Mouse (Mus musculus) hindbrain, embryonic 13.5 days (tissue): Measurements from ENCODE around the gene Higd1c. TPM values are rescaled to one million over a fixed set of nuclear protein-coding genes. Genes with fewer than 3 reads are reported as not detected.
"Not testable (repeated sequence)": the region's sequence is repeated elsewhere in the genome, so short reads cannot be mapped to it uniquely, and the experiment has no call there.

Source experiments
- ATAC-seq: fragments of 200-750 bp; cut with Nextera tagmentation; 2 replicates; pipeline ENCODE4 v1.8.0; 2017; ENCODE audit warnings: moderate TSS enrichment; ENCODE audit not compliant: low FRiP score
- H3K27ac ChIP-seq: fragments of 300-500 bp; sonication (generic); 2 replicates; pipeline ENCODE4 v1.5.1; 2015; ENCODE audit warnings: inconsistent platforms, mild to moderate bottlenecking, moderate library complexity
- H3K27me3 ChIP-seq: fragments of 300-500 bp; sonication (generic); 2 replicates; pipeline ENCODE4 v1.6.1; 2015; ENCODE audit warnings: mild to moderate bottlenecking, inconsistent platforms
- H3K36me3 ChIP-seq: fragments of 300-500 bp; sonication (generic); 2 replicates; pipeline ENCODE4 v1.6.1; 2015; ENCODE audit warnings: mild to moderate bottlenecking, inconsistent platforms
- H3K4me1 ChIP-seq: fragments of 300-500 bp; sonication (generic); replicated peaks from 2 replicates; pipeline ENCODE4 v1.6.1; 2015; ENCODE audit warnings: inconsistent platforms
- H3K4me2 ChIP-seq: fragments of 300-500 bp; sonication (generic); 2 replicates; pipeline ENCODE4 v1.6.1; 2015; ENCODE audit warnings: inconsistent platforms, mild to moderate bottlenecking, moderate library complexity
- H3K4me3 ChIP-seq: fragments of 300-500 bp; sonication (generic); 2 replicates; pipeline ENCODE4 v1.5.1; 2015; ENCODE audit warnings: mild to moderate bottlenecking, inconsistent platforms
- H3K9ac ChIP-seq: fragments of 300-500 bp; sonication (generic); 2 replicates; pipeline ENCODE4 v1.6.1; 2015; ENCODE audit warnings: mild to moderate bottlenecking, inconsistent platforms
- H3K9me3 ChIP-seq: fragments of 300-500 bp; sonication (generic); 2 replicates; pipeline ENCODE4 v1.6.1; 2016; ENCODE audit warnings: inconsistent platforms
- WGBS: fragments of 180-500 bp; shearing (Covaris S2); methylation state at CpG from one replicate; pipeline ENCODE4 v1.1.7; 2015; 5-methylcytosine and 5-hydroxymethylcytosine counted together
- polyA plus RNA-seq: library from polyadenylated mRNA; unstranded; fragments of >200 nt; fragmentation: Nextera tagmentation; extraction: Ambion mirVana; gene quantifications from 2 replicates; pipeline ENCODE4 v1.2.1, GENCODE M21; 2015

The Higd1c gene
- polyA plus RNA-seq, 1 experiment from 2014 or later: not detected

- Histone ChIP-seq H3K4me2 (no peak overlapping the region), H3K4me3 (no peak overlapping the region), H3K9me3 (no peaks in the 10 kb centered on the region), H3K27me3 (peaks cover 7% of the 10 kb centered on the region), H3K36me3 (no peaks in the 10 kb centered on the region), H3K4me1 (peaks cover 53% of the 10 kb centered on the region), H3K27ac (no peak overlapping the region), H3K9ac (peak overlapping the region; percentile 20; the same call in 1 of the 2 replicates)
- WGBS: 76% methylated on average over 8 of the region's 8 CpGs
- ATAC-seq: no peak
Observed at GRCm38 (mm10) chr15:100419311-100419710, 55.0 kb downstream of the Higd1c start.

- Histone ChIP-seq H3K27ac (peak overlapping the region; percentile 12; the same call in 1 of the 2 replicates), H3K4me2 (no peak overlapping the region), H3K4me3 (no peak overlapping the region), H3K4me1 (peaks cover 55% of the 10 kb centered on the region), H3K36me3 (no peaks in the 10 kb centered on the region), H3K9me3 (no peaks in the 10 kb centered on the region), H3K9ac (peak overlapping the region; percentile 46; the same call in 1 of the 2 replicates), H3K27me3 (peaks cover 15% of the 10 kb centered on the region)
- ATAC-seq: no peak
- WGBS: 70% methylated on average over 9 of the region's 9 CpGs
Observed at GRCm38 (mm10) chr15:100419901-100420745, 55.8 kb downstream of the Higd1c start.

DNA sequence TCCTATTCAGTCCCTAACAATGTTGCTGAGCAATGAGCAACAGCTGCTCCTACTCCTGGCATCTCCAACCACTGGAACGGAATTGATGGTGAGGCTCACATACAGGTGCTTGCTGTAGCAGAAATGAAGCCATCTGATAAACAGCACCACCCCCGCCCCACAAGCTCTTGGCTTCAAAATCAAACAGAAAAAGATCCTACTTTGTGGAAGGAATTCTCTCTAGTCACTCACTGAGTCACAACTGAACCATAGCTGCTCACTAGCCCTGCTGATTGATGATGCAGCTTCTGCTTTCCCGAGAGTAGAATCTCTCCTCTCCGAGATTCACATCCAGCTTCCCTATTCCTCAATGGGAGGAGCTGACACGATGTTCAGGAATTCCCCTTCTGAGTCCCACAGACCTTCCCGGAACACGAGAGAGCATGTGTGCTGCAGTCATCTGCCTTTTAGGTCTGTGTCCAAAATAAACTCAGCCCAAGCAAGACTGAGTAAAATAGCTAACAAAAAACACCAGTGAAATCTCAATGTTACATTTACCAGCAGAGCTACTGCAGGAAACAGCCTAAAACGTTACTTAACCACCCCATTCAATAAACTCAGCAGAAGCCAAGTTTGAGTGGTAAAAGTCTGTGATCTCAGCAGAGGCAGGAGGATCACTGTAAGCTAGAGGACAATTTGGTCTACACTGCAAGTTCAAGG is 56.9 kb downstream of the Higd1c start:
- no peaks in the 10 kb centered on the region for H3K9me3 ChIP-seq
- H3K4me2 ChIP-seq: peak overlapping the region; percentile 83
- H3K4me3 ChIP-seq: peak overlapping the region; percentile 97
- H3K9ac ChIP-seq: peak overlapping the region; percentile 96
- no peak for ATAC-seq
- no peaks in the 10 kb centered on the region for H3K36me3 ChIP-seq
- peaks cover 53% of the 10 kb centered on the region for H3K4me1 ChIP-seq
- peaks cover 26% of the 10 kb centered on the region for H3K27me3 ChIP-seq
- WGBS: 41% methylated on average over 8 of the region's 8 CpGs
- H3K27ac ChIP-seq: no peak overlapping the region

DNA sequence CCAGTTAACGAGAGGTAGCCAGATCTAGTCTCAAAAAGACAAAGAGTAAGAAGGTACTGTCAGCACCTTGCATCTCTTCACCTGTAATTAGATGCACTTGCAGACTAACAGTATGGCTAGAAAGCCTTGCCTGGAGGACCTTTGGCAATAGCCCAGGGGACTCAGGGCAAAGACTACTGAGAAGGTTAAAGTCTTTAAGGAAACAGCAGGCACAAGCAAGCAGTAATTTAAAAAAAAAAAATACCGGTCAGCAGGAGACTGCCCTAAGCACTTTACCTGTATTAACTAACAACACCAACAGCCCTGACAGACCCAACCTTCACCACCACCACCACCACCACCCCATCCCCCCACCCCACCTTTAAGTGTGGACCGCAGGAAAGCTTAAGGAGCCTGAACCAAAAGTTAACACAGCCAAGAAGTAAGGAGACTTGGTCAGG is 57.4 kb downstream of the Higd1c start, which contains the start of gene Gm5475:
TSS of gene Gm5475 (plus strand) at position 390 of the 440 bp plus-strand sequence.
- H3K27ac ChIP-seq: peak within 1 kb of the TSS; percentile 55
- ATAC-seq, H3K9me3 ChIP-seq, H3K36me3 ChIP-seq: not testable (repeated sequence)
- peak within 1 kb of the TSS; percentile 83 for H3K4me2 ChIP-seq
- H3K4me1 ChIP-seq: peaks cover 52% of the 10 kb centered on the region
- H3K4me3 ChIP-seq: peak within 1 kb of the TSS; percentile 97
- 34% methylated on average over 3 of the region's 3 CpGs for whole genome bisulfite sequencing
- H3K9ac ChIP-seq: peak within 1 kb of the TSS; percentile 96
- H3K27me3 ChIP-seq: peaks cover 30% of the 10 kb centered on the region

GRCm38 (mm10) chr15:100422476-100422875 is 58.1 kb downstream of the Higd1c start:
- Histone ChIP-seq H3K4me1 (peaks cover 52% of the 10 kb centered on the region), H3K27ac (peak overlapping the region; percentile 55), H3K9me3 (no peaks in the 10 kb centered on the region), H3K4me2 (peak overlapping the region; percentile 83), H3K36me3 (no peaks in the 10 kb centered on the region), H3K9ac (peak overlapping the region; percentile 96), H3K4me3 (peak overlapping the region; percentile 97), H3K27me3 (peaks cover 30% of the 10 kb centered on the region)
- 0% methylated on average over 44 of the region's 44 CpGs for WGBS
- peak; percentile 75 for ATAC-seq

- H3K27me3 ChIP-seq: peaks cover 30% of the 10 kb centered on the region
- no peaks in the 10 kb centered on the region for H3K36me3 ChIP-seq
- peak overlapping the region; percentile 96 for H3K9ac ChIP-seq
- WGBS: 1% methylated on average over 63 of the region's 65 CpGs
- H3K9me3 ChIP-seq: no peaks in the 10 kb centered on the region
- peak overlapping the region; percentile 55 for H3K27ac ChIP-seq
- peak overlapping the region; percentile 97 for H3K4me3 ChIP-seq
- ATAC-seq: peak; percentile 98
- H3K4me1 ChIP-seq: peaks cover 48% of the 10 kb centered on the region
- peak overlapping the region; percentile 83 for H3K4me2 ChIP-seq
Observed at GRCm38 (mm10) chr15:100422899-100423860, 58.8 kb downstream of the Higd1c start.

- Histone ChIP-seq H3K9ac (peak overlapping the region; percentile 43; the same call in 1 of the 2 replicates), H3K4me2 (peak overlapping the region; percentile 83), H3K27me3 (peaks cover 30% of the 10 kb centered on the region), H3K27ac (no peak overlapping the region), H3K4me1 (peaks cover 45% of the 10 kb centered on the region), H3K4me3 (peak overlapping the region; percentile 97), H3K36me3 (no peaks in the 10 kb centered on the region), H3K9me3 (no peaks in the 10 kb centered on the region)
- no peak for ATAC-seq
- WGBS: 2% methylated on average over 14 of the region's 14 CpGs
Observed at GRCm38 (mm10) chr15:100423916-100424315, 59.6 kb downstream of the Higd1c start.

DNA sequence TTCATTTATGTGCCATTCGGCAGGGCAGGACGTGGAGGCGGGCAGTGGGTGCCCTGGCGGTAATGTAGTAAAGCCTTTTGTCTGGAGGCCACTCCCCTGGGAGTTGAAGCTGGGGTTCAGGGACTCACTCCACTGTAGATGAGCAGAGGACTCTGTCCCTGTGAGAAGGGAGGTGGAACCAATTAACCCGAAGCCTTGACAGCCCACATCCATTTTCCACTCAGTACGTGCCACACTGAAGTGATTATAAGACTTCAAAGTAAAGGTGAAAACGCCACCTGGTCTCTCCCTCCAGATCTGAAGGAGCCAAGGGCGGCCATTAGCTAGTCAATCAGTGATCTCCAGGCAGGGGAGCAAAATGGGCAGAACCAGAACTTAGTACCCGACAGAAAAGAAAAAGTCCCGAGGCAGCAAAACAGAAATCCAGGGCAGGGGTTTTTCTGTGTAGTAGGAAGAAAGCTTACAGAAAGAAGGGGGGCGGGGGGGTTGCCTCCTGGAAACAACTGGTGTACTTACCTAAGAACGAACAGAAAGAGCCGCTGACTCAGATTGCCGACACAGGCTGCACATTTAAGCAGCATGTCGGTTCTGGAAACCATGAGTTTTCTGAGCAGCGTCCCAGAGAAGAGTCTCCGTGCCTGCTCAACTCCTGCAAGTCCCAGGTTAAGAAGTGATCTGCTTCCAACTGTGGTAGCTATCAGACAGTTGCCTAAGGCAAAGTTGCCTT is 60.2 kb downstream of the Higd1c start, which contains the start of gene Slc11a2:
TSS of gene Slc11a2 (minus strand) at position 677 of the 727 bp plus-strand sequence.
- H3K9ac ChIP-seq: peak within 1 kb of the TSS; percentile 43; the same call in 1 of the 2 replicates
- 37% methylated on average over 17 of the region's 17 CpGs for WGBS
- H3K4me2 ChIP-seq: peak within 1 kb of the TSS; percentile 83
- H3K36me3 ChIP-seq: no peaks in the 10 kb centered on the region
- ATAC-seq: no peak
- no peak within 1 kb of the TSS for H3K27ac ChIP-seq
- no peaks in the 10 kb centered on the region for H3K9me3 ChIP-seq
- peaks cover 39% of the 10 kb centered on the region for H3K4me1 ChIP-seq
- peaks cover 30% of the 10 kb centered on the region for H3K27me3 ChIP-seq
- peak within 1 kb of the TSS; percentile 97 for H3K4me3 ChIP-seq

GRCm38 (mm10) chr15:100428296-100428905 is 64.1 kb downstream of the Higd1c start:
- no peaks in the 10 kb centered on the region for H3K36me3 ChIP-seq
- ATAC-seq: no peak
- H3K4me3 ChIP-seq: no peak overlapping the region
- no peak overlapping the region for H3K4me2 ChIP-seq
- no peak overlapping the region for H3K27ac ChIP-seq
- H3K4me1 ChIP-seq: peaks cover 10% of the 10 kb centered on the region
- H3K27me3 ChIP-seq: peaks cover 30% of the 10 kb centered on the region
- 85% methylated on average over 13 of the region's 13 CpGs for WGBS
- H3K9me3 ChIP-seq: no peaks in the 10 kb centered on the region
- H3K9ac ChIP-seq: no peak overlapping the region

DNA sequence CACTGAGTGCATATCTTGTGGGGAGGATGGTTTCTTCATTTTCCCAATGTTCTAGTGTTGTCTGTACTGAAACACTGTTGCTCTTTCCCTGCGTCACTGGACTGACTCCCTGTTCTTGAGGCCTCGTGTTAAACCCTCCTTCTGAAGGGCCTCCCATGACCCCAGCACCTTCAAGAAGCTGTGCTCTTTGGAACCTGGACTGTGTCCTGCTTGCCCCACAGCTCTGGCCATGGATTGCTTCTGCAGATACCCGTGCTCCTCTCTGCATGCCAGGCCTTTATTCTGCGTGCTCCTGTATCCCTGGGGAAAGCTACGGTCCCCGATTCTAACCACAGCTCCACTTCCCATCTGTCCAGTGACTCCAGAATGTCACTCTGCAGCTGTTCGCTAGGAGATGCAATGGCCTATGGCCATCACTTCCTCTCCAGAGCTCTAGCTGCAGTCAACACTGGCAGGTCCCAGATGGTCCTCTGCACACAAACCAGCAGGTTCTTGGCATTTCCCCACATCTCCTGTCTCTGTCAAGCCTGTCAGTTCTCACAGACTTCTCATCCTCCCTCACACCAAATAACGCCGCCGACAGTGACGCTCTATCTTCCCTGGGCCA is 65.7 kb downstream of the Higd1c start:
- no peak for ATAC-seq
- Histone ChIP-seq H3K4me3 (no peak overlapping the region), H3K9ac (no peak overlapping the region), H3K4me1 (no peaks in the 10 kb centered on the region; the same call in 1 of the 2 replicates), H3K36me3 (no peaks in the 10 kb centered on the region), H3K27me3 (peaks cover 16% of the 10 kb centered on the region), H3K4me2 (no peak overlapping the region), H3K27ac (0 out of 2 replicates have a peak overlapping the region, but pooled peaks have one; percentile 30), H3K9me3 (no peaks in the 10 kb centered on the region)
- WGBS: 77% methylated on average over 11 of the region's 11 CpGs
